Mouse (Mus musculus) induced T-regulatory cell, adult 2 months (primary cell): ENCODE measurements around the gene Hoxd9.

Experiments used
- DNase-seq: peaks from one replicate; pipeline ENCODE4 v3.0.0-alpha.2; 2012; ENCODE audit warnings: low read depth

Hoxd9 gene

DNA sequence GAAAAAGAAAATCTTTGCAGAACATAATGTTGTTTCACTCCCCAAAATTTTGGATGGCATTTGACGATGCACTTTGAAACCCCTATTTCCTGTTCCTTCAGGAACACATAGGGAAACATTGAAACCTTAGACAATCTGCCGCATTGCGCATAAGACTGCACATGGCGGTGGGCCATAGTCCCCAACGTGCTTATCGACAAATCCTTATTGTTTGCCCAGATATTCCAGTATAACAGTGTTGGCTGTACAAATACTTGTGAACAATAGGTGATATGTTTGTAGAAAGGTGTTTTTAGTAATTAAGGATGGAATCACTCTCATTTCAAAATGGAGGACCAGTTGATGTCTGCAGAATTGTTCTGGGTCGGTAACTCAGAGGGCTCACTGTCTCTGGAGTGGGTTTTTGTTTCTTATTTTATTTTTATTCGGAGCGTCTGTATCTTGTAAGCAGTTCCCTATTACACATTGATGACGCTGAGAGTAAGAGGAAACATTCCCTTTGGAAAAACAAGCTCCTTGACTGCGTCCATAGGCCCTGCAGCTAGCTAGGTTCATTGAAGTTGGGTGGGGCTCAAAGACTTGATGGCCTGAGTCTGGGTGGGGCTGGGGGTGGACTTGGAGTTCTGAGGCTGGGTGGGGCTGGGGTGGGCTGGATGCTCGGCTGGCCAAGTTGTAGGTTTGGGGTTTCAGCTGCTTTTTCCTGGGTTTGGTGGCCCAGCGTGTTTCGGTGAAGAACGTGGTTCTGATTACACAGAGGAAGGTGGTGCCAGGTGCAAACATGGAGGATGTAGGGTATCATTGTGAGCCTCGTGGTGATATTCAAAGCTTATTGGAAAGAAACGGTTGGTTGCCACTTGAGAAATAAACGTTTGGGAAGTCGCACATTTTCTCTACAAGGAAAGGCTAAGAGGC lies 16.0 kb downstream of the Hoxd9 start:
- DNase-seq = no peak

DNA sequence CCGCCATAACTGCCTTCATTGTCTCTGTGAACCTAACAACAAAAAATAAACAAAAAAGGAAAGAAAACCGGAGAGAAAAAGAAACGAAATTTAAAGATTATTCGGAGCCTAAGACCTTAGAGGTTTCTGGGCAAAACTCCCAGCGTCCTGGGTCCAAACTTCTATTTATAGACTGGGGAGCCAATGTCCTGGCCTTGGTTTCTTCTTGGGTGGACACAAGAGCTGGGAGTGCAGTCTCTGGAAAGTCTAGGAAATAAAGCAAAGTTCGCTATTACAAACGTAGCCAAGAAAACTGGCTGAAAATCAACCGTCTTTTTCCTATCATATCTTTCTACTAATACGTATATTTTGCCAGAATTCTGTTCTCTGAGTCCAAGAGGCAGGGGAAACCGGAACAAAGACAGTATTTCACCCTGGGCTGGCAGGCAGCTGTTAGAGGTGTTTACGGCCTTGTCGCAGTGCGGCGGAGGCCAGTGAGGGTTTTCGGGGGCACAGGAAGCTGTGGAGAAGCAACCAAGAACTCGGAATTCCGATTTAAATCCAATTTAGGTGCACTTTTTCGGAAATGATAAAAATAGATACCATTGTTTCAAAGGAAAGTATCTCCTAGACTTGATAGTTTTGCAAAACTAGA lies 16.7 kb downstream of the Hoxd9 start:
- DNase-seq = no peak

DNA sequence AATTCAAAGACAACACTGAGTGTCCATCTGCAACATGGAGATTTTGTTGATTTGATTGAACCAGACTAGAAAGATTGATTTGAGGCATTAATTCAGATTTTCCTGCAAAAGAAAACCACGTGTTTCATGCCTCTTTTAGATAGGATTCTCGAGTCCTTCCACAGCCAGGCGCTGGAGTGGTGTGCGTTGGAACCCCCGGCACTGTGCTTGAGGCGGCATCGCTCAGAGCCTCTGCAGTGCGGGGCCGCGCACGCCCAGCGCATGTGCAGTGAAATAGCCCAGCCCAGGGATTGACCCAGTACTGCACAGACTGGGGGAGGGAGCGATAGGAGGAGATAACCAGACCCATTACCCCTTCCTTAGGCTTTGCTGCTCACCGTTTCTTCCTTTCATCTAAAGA lies 17.4 kb downstream of the Hoxd9 start:
- no peak for DNase-seq

DNA sequence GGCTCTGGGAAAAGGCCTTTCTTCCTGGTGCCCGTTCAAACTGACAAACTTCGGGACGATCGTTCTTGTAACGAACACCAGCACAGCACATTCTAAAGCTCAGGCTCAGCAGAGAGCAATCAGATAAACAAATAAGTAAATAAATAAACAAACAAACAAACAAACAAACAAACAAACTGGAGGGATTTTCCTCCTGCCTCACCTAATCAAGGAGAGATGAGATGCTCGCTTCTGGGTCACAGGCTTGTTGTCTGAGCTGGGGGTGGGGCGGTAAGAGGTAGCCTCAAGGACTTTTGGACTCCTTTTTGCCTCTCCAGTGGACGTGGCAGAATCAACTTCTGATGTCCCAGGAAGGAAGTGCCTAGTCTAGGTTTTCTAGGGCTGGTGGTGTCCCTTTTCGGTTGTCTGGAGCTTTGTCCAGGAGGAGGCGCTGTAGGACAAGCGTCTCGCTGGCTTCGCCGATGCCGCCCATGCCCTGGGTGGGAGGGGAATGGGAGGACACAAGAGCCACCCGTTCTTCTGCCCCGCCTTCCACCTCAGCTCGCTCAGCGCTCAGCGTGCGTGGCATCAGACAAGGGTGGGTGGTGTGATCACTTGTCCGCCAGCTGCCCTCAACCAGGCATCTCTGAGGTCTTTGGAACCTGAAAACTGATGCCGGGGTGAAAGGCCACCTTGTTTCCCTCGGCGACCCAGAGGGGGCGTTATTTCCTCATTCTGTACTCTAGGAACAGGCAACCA lies 18.1 kb downstream of the Hoxd9 start:
- DNase-seq = peak; percentile 82

DNA sequence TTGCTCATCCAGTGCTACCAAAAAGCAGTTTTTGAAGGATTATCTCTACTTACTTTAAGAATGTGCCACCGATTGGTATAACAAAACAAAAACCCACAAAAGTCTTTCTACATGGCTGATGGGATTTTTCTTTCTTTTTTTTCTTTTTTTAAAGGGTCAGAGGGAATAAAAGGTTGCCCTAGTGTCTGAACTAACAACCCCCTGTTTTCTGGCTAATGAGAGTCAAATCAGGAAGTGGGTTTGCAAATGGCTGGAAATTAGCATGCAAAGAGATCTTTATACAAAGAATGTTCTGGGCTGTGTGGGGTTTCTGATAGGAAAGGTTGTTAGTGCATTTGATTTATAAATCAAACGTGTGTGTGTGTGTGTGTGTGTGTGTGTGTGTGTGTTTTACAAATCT lies 22.9 kb downstream of the Hoxd9 start:
- no peak for DNase-seq

DNA sequence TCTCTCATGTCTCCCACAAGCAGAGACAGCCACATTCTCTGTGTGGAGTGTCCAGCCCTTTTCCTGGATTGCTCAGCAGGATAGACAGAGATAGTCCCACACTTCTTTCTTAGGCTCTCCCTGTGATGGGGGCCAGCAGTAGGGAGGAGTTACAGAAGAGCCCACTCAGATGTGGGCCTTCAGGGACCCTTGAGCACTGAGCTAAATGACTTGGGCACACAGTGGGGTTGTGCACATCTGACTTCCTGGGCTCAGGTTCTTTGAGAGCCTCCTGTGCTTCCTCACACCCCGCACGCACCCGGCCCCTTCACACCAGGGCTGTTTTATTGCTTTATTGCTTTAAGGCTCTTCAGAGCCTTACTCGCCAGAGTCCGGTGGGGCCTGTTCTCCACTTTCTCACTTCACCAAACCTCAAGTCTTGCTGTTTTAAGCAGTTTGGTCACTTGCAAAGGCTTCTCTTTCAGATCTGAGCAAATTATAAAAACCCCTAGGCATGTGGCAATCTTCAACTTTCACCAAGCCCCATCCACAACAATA lies 23.5 kb downstream of the Hoxd9 start:
- no peak for DNase-seq

DNA sequence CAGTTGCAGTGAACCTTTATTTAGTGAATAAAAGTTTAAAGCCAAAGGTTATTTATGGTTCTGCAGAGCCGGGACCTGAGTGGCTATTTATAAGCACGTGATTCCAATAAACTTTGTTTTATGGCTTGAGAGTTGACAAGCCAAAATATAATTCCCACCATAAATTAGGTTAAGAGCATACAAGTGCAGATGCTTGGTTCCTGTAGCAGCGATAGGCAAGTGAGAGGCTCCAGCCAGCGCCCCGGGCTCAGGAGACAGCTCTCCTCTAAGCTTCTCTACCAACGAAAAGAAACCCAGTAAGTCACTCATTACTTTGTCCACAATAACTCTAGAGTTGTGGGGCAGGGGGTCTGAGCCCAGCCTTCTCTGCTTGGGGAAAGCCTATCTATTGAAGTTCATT lies 24.4 kb downstream of the Hoxd9 start:
- DNase-seq = no peak

DNA sequence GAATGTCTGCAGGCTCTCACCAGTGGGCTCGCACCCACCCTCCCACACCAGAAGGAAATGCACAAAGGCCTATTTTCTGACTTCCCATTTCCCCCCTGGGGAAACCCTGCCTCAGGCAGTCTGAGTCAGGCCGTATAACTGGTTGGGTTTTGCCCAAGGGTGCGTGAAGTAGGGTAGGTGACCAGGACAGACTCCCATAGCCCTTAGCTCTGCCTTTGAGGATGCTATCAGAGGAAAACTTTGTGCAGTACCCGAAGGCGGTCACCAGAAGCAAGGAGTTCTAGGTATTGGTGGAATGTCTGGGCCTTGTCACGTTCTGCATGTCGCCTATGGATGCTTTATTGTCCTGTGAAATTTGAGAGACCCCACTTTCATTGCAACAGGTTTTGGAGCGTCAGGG lies 25.4 kb downstream of the Hoxd9 start:
- no peak for DNase-seq

DNA sequence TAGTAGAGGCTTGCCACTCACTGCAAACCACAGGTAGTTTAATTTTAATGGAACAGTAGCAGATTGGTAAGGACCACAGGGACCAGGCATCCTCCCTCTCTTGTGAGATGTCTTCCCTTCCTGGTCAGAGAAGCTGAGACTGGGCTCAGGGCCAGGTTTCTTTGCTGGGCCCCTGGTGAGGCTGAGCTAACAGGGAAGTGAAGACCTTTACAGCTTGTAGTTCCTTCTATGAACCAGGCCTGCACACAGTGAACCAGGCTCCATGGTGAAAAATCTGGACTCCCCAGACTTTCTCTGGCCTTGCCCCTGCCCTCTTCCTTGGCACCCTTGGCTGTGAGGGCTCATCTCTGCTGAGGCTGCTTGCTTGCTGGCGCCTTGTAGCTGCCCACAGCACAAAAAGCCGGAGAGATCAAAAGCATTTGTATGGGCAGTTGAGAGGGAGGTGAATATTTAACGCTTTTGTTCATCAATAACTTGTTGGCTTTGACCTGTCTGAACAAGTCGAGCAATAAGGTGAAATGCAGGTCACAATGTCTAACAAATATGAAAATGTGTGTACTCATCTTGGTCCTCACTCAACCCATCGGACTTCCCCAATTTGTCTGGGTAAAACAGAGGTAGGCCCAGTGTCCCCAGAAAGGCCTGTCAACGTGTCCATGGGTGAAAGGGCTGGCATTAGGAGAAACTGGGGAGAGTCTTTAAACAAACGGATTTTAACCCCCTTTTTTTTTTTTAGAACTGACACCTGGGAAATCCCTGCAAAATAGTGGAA lies 26.9 kb downstream of the Hoxd9 start:
- DNase-seq = no peak

DNA sequence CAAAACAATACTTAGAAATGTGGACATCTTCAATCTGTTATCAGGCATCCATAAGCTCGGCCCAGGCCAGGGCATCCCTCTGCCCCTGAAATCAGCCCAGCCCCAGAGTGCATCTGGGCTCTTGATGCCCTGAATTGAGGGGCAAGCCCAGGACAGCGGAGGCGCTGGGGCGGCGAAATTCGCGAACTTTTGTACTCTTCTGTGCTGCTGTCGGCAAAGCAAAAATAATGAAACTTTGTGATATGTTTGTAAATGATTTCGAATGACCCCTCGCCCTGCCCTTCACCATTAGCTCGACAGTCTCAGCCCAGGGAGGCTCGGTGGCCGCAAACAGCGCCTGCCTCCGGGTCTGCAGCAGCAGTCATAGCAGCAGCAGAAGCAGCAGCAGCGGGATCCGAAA lies 27.6 kb downstream of the Hoxd9 start:
- no peak for DNase-seq

DNA sequence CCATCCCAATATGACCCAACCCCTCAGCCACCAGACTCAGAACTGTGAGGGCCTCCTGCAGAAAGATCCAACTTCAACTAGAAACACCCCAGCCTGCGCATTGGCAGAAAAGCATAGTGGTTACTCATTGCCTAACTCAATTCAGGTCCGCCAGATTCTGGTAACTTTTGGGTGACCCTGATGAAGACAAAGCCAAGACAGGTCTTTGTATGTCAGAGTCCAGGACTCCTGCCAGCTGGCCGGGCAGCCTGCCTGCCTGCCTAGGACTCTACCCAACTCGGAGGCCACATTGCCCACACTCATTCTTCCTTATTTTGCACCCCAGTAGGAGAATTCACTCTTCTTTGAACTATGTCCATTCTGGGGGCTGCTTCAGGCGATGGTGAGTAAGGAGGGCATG lies 29.0 kb downstream of the Hoxd9 start, which contains the start of gene Gm28230:
Gene Gm28230, plus strand, starts transcription at position 178 of the 400 bp plus-strand sequence.
- DNase-seq = no peak

DNA sequence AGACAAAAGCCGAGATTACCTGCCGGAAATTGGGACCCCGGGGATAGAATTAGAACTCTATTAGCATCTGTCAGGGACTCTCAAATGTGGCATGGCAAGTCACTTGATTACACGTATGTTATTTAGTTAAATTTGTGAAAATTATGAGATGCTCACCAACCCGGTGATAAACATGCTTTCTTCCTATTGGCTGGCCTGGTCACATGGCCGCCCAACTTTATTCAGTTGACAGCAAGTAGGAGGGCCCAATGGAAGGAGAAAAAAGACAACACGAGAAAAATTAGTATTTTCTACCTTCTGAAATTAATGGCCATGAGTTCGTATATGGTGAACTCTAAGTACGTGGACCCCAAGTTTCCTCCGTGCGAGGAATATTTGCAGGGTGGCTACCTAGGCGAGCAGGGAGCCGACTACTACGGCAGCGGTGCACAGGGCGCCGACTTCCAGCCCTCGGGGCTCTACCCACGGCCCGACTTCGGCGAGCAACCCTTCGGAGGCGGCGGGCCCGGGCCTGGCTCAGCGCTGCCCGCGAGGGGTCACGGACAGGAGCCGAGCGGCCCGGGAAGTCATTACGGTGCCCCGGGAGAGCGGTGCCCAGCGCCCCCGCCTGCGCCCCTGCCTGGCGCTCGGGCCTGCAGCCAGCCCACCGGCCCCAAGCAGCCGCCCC lies 29.6 kb downstream of the Hoxd9 start:
- no peak for DNase-seq

DNA sequence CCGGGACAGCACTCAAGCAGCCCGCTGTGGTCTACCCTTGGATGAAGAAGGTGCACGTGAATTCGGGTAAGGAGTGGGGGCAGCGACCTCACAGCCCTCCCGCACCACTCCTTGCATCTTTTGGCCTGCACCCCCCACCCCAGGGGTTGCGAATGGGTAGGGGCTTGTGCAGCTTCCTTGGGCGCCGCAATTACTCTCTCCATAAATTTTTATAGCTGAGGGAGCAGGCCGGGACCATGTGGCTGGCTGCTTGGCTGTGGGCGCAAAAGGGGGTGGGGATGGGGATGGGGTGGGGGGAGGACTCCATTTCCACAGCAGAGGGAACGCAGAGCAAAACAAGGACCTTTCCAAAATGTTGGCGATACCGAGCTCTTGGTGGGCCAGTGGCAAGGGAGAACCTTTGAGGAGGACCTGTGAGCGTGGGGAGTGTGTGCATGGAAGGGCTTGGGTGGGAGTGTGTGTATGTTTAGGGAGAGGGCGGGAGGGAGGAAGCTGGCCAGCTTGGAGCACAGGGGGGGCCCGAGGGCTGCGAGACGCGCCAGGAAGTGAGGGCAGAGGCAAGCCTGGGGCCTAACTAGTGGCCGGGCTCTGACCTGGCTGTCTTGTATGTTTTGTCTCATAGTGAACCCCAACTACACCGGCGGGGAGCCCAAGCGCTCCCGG lies 30.2 kb downstream of the Hoxd9 start:
- DNase-seq = no peak

DNA sequence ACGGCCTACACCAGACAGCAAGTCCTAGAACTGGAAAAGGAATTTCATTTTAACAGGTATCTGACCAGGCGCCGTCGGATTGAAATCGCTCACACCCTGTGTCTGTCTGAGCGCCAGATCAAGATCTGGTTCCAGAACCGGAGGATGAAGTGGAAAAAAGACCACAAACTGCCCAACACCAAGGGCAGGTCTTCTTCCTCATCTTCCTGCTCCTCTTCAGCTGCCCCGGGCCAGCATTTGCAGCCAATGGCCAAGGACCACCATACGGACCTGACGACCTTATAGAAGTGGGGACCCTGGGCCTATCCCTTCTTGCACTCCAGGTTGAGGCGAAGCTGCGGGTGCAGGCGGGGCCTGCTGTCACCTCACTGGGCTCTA lies 30.8 kb downstream of the Hoxd9 start:
- no peak for DNase-seq

DNA sequence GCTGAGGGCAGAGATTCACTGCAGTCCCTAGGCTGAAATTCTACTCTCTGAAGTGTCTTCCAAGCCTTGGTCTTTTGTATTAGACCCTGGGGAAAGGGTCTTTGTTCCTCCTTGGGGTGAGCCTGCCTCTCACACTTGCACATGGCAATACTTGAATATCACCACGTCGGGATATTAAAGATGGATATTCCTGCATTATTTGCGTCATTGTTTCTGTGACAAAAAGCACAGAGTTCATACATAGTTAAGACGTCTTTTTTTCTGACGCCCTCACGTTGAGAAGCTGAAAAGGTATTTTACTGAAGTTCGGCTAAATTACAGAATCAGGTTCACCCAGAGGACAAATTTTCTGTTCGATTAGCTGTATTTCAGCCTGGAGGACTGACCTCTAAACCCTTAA lies 32.8 kb downstream of the Hoxd9 start:
- DNase-seq = no peak

DNA sequence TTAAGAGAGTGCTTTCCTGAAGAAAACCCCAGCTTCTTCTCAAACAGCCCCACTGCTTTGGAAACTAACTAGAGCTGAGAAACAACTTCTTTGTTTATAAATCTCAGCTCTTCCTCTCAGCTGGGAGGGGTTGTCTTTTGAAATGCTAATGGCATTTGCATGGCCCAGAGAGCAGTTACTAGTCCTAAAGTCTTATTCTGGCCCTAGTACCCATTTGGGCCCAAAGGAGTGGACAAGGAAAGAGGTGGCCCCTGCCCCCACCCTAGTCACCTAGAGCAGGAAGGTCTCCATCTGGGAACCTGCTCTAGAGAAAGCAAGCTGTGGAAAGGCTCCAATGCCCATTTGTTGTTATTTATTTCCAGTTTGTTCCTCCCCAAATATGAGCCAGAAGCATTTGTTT lies 33.5 kb downstream of the Hoxd9 start:
- no peak for DNase-seq

DNA sequence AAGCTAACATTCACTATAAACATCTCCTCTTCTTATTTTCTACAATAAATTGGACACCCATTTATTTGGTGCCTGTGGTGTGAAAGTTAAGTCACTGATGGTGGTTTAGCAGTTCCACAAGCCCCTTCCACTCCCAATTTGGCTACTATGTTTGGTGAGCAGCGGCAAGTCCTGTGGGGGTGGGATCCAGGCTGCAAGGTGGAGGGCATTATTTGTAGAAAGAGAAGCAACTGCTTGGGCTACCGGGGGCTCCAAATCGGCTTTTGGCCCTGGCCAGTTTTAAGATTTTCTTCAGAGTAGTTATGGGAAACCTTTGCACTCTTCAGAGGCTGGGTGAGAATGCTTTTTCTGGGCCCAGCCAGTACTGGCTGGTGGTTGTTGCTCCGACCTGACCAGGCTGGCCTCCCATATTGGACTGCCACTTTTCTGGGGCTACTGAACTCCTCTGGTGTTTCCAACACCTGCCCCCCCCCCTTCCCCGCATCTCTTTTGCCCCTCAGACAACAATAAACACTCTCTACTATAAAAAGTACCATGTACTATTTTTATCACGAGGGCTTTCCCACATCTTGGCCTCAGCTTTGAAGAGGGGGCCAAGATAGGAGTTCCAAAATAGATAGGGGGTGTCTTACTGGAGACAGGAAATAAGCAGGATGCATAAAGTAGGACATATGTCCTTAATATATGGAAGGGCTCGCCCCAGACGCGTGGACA lies 34.4 kb downstream of the Hoxd9 start:
- no peak for DNase-seq

DNA sequence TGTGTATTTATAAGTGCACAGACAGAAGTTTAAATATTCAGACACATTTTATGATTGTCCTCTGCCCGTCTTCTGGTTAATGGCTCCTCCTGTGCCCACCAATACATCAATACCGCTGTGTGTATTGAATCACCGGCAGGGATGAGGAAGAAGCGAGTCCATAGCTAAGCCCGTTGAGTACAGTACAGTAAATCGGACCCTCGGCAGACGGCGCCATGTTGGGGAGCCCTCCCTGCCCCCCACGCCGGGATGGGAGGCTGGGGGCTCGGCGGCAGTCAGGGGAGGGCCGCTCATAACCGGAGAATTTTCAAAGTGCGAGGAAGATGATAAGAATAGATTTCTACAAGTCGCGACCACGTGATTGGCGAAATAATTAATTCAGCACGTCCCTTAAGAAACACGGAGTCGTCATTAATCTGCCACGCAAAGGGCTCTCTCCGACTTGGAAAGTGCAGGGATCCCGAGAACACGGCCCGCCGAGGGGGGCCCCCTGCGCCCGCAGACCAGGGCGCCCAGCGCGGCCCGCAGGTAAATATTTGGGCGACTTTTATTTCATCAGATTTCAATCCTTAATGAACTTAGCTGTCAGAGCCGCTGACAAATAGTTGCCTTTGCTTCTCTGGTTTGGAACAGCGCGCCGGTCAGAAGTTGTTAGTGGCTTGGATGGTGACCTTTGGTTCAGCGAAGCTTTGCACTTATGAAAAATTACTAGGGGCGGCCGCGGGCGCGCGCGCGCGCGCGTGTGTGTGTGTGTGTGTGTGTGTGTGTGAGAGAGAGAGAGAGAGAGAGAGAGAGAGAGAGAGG lies 35.2 kb downstream of the Hoxd9 start:
- DNase-seq = no peak

DNA sequence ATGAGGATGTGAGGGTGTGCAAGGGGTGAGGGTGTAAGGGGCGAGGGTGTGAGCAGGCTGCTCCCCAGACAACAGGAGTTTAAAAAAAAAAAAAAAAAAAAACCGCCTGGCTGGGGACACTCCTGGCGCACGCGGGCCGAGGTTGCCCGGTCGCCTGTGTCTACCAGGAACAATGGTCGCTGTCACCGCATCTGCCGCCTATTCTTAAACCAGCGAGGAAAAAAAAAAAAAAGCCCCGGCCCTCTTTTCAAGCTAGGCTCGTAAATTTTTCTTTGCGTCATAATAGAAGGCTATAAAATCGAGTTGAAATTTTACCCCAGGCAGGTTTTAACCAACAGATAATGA lies 35.8 kb downstream of the Hoxd9 start:
- no peak for DNase-seq
